Mouse (Mus musculus): ENCODE measurements around the gene Rtl8c.
"Not testable (repeated sequence)": the region's sequence is repeated elsewhere in the genome, so short reads cannot be mapped to it uniquely, and the experiment has no call there.

Rtl8c gene

GRCm38 (mm10) chrX:53607242-53608121 lies at the start of gene Rtl8c:
Rtl8c (plus strand) TSS chrX:53608032.
- DNase-seq (ENCODE audit: low spot score in 2 of 2), result peak; percentile 46 to 59

DNA sequence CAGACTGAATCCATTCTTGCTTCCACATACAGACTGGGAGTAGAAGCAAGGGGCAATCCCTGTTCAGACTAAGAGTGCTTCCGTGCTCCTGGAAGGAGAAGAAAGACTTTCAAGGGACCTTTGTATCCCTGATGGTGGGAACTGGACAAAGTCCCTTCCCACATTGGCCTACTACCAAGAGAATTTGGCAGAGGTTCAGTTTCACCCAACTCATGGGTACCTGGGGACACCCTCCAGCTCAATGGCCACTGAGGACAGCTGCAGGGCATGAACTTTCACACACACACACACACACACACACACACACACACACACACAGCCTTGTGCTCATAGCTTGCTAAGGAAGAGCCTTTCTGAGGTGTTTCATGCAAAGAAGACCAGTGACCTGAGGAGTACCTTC lies 28.5 kb upstream of the Rtl8c start:
- DNase-seq (ENCODE audit: low spot score in 2 of 2), result no peak

DNA sequence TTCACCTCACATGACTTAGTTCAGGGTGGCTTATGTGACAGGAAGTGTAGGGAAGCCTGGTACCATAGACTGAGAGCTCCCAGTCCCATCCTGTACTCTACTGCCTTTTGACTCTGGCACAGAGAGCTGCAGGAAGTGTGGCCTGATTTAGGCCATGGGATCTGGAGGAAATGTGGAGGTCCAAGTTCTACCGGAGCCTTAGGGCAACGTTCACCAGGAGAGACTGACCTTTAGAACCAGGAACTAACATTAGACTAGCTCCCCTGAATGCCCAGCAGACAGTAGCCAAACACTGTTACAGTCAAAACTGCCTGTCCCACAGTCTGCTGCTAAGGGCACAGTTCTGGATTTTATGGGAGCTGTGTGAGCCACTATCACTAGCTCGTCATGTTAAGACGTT lies 26.4 kb upstream of the Rtl8c start:
- DNase-seq (ENCODE audit: low spot score in 2 of 2), result not testable (repeated sequence)

DNA sequence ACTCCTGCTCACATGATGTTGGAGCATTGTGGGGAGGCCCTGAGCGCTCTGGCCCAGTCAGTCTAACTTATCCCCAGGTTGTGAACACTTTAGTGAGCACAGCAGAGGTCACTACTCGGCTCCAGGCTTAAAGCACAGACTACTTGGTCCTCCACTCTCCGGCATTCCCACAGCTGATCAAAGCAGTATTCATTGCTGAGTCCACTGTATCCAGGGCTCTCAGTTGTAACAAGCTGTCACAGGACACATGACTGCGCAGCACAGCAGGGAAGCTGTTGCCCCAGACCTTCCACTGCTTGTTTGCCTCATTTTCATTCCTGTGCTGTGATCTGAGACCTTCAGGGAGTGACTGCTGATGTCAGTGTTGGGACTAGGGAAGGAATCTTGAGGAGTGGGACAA lies 24.4 kb upstream of the Rtl8c start:
- DNase-seq (ENCODE audit: low spot score in 2 of 2), result not testable (repeated sequence)

DNA sequence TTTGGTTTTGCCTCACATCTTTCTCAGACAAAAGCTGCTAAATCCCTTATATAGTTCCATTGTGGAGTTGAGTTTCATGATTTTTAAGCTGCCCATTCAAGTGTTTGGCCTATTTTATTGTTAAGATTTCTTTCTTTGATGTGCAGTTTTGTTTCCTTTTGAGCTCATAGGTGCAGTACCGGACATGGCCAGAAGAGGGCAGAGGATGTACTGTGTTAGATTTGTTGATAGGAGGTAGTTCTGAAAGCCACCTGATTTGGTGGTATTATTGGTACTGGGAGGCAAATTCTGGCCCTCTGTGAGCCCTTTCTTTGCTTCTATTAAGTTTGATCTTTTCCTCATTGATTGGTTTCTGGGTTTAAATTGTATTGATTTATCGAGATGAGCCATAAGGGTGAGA lies 7.8 kb upstream of the Rtl8c start:
- DNase-seq (ENCODE audit: low spot score in 2 of 2), result peak; percentile 47 to 58

- DNase-seq (ENCODE audit: low spot score in 2 of 2), result not testable (repeated sequence)
Measured at GRCm38 (mm10) chrX:53606176-53606575, 1.7 kb upstream of the Rtl8c start.

DNA sequence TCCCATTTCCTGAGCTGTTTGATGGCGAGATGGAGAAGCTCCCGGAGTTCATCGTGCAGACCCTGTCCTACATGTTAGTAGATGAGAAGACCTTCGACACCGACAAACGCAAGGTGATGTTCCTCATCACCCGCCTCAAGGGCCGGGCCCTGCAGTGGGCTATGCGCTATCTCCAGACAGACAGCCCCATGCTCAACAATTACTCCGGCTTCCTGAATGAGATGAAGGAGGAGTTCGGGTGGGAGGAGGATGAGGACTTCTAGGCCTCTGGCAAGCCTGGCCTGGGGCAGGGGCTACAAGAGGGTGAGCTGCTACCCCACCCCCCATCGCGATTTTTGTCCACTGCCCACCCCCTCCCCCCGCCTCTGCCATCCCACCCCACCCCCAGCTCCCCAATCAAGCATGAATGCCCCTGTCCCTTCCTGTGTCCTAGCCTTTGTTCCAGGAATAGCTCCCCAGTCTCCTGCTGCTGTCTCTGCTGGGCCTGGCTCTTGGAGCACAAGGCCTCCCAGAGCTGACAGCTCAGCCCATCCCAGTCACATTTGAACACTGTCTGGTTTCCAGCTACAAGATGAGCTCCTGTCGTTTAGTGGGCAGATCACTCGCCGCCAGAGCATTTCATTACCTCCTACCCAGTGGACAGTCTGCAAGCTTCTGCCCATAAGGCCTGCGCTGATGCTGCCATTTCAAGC lies 436 bp downstream of the Rtl8c start:
- DNase-seq (ENCODE audit: low spot score in 2 of 2), result peak; percentile 2 to 6

- DNase-seq (ENCODE audit: low spot score in 2 of 2), result not testable (repeated sequence)
Measured at GRCm38 (mm10) chrX:53608879-53609278, 1.0 kb downstream of the Rtl8c start, which contains the start of gene Gm14597. Gm14597 (minus strand) TSS chrX:53608979.

DNA sequence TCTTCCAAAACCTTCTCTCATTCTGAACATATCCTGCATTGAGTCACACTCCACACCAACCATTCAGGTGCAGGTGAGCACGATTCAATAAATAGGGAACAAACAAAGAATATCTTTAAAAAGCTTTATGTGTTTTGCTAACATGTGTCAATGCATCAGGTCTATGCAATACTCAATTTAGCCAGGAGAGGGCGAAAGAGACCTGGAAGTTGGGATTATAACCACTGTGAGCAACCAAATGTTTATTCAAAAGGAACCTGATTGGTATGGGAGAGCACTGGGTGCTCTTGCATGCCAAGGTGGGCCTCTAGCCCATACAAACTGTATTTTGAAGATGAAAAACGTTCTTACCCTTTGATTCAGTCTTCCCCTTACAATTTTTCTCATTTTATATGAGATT lies 2.7 kb downstream of the Rtl8c start:
- peak; percentile 8 to 69 for DNase-seq (ENCODE audit: low spot score in 2 of 2)

GRCm38 (mm10) chrX:53611395-53611794 lies 3.6 kb downstream of the Rtl8c start:
- not testable (repeated sequence) for DNase-seq (ENCODE audit: low spot score in 2 of 2)

DNA sequence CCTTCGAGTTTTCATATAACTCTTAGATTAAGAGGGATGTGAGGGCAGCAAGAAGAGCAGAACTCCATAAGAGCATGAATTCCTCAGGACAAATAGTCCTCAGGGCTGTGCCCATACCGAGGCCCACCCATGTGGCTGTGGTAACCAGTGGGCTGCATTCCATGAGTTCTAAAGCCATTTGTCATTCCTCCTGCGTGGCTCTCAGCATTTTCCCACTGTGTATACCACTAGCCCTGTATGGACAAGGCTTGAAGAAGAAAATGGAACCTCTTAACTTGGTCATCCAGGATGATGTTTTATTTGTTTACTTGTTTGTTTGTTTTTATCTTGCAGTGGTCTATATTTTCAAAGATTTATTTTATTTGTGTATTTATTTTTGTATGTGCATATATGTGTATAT lies 30.3 kb downstream of the Rtl8c start:
- not testable (repeated sequence) for DNase-seq (ENCODE audit: low spot score in 2 of 2)

- not testable (repeated sequence) for DNase-seq (ENCODE audit: low spot score in 2 of 2)
Measured at GRCm38 (mm10) chrX:53642604-53642979, 34.8 kb downstream of the Rtl8c start.

- DNase-seq (ENCODE audit: low spot score in 2 of 2), result peak; percentile 44 to 52
Measured at GRCm38 (mm10) chrX:53642980-53643961, 35.4 kb downstream of the Rtl8c start, which contains the start of gene Rtl8a. Rtl8a (minus strand) TSS chrX:53643682.

GRCm38 (mm10) chrX:53645885-53646284 lies 38.1 kb downstream of the Rtl8c start:
- DNase-seq (ENCODE audit: low spot score in 2 of 2), result no peak

DNA sequence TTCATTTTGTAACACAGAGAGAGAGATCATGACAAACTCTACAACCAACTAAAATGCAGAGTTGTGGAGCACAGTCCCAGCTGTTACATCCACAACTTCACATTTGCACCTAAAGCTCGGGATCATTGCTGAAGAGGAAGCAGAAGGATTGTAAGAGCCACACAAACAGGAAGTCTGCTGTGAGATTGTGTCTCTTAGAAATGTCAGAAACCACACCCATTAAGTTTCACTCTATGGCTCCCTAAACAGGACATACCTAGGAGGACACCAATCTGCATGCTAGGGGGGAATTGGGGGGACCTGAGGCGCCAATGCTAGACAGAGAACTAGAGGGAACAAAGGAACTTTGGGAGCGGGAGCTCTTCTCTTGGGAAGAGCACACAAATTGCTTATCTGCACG lies 45.1 kb downstream of the Rtl8c start:
- DNase-seq (ENCODE audit: low spot score in 2 of 2), result not testable (repeated sequence)

All from frontal cortex, postnatal 25 days (tissue).